Mouse (Mus musculus) thymus, adult 18-20 months (tissue): ENCODE results near the gene Ttf2.

Experiments used
- DNase-seq, 2 experiments: peaks; one replicate each; pipeline ENCODE4 v3.0.0; 2022; ENCODE audit warnings: mixed read lengths in 2 of 2

The Ttf2 gene

DNA sequence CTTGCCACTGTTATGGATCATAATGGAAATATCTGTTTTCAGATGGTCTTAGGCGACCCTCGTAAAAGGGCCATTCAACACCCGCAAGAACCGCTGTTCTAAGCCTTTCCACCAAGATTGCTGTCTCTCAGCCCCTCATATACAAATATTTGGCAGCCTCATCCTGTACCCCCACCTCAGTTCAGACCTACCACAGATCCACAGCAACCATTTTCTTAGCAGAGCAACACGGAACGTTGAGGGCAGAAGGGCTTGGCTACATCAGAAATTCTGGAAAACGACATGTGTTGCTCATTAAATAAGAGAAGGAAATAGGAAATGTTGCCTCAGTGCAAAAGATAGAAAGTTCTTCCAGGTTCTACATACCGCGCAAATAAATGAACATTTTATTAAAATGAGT, 58.4 kb downstream of the Ttf2 start:
- no peak for DNase-seq

DNA sequence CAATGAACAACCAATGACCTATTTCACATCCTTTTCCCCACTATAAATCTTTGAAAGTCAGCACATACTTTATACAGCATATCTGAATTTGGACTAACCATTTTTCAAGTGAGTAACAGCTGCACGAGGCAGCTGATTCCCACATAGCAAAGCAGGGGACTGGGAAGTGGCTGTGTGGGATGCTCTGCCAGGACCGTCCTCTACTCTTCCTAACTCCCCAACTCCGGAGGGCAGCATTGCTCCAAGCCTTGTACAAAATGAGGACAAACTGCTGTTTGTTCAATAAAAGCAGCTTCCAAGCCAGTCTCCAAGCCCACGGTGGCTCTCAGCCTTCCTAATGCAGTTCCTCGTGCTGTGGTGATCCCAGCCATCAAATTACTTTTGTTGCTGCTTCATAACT, 58.8 kb downstream of the Ttf2 start:
- no peak for DNase-seq

DNA sequence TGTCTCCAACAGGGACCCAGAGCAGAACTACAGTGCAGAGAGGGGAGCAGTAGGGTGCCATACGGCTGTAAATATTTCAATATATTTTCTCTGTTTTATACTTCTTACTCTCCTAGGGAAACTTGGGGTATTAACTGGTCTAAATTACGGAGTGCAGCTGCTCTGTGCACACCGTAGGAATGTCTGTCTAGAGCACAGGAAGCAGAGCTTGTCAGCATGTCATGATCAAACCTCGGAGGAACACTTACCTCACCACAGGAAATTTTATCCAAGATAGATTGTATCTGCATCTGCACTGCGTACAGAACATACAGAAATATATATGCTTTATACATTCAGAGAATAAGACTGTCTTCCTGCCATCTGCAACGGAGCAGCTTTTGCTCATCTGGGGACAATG, 60.9 kb downstream of the Ttf2 start:
- DNase-seq = no peak

DNA sequence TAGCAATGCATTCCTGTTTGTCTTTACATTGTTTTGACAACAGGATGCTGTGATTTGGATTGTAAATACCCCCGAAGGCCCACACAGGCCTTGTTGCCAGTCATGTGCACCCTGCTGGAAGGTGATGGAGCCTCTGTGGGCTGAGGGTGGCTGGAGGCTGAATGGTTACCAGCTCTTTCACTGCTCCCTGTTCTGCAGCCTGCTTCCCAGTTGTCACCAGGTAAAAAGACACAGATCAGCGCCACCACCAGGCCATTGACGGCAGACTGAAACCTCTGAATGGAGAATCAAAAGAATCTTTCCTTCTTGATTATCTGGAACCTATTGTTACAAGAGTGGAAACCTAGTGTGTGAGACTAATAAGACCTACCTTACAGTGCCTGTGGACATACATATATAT, 62.5 kb downstream of the Ttf2 start:
- no peak for DNase-seq

DNA sequence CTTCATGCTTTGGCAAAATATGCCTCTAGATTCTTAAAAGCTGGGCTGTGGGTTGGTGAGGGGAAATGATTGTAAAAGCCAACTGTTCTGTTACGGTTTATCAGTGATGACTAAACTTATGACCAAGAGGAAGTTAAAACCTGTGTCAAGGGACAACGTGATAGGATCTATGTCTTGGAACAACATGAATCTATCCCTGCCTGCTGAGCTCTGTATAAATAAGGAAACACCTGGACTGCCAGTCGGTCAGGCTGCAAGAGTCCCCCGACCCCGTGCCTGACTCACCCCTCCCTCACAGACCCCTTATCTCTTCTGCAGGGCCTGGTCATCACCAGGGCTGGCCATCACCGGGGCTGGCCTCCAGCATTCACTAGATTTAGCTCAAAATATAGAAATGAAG, 63.3 kb downstream of the Ttf2 start:
- DNase-seq = no peak

DNA sequence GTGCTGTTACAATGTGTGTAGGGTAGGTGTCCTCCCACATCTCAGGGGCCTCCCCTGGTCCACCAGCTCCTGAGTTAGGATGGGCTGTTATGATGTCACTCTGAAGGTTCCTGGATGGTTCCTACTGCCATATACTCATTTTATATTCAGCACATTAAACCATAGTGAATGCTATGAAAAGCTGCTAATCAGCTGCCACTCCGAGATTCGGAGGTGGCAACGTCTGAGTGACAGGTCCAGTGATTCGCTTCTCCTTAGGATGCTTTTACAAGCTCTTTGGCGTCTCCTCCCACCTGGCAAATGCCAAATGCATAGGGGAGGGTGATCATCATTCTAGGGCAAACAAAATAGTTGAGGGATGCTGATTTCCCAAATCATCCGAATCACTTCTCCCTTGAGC, 74.0 kb downstream of the Ttf2 start:
- no peak for DNase-seq

DNA sequence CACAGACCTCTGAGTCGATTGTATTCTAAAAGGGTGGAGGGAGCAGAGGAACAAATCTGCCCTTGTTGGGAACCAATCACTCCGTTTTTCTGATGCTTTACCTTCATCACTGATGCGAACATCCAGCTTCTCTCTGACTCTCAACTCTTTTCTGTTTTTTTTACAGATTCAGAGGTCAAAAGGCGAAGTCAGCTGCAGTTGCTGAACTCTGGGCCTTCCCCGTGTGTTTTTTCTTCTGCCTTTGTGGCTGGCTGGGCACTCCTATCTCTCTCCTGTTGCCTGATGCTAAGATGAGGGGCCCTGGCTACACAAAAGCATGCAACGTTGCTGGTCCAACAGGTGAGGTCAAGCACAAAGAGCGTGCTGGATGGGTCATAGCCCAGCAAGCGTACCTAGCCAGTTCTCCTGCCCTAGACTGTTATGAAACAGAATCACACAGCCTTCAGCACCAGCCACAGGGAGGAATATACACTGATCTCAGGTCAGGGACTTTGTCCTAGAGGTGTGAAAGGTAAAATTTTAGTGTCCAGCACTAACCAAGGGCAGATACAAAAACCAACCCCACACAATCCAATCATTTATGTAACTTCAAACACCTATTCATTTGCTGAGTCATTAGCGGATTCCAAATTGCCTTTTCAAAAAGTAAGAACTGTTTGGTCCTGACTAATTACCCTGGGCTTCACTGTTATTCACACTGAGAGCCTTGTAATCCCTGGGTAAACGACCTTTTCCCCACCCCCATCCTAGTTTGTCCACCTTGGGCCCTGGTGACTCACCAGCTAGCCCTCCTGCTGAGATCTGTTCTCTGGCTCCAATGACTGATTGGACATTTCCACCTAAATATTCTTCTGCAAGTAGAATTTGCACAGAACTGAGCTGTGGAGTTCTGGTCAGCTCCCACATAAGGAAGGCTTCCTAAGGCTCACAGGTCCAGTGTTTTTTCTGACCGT, 76.8 kb downstream of the Ttf2 start:
- no peak for DNase-seq

DNA sequence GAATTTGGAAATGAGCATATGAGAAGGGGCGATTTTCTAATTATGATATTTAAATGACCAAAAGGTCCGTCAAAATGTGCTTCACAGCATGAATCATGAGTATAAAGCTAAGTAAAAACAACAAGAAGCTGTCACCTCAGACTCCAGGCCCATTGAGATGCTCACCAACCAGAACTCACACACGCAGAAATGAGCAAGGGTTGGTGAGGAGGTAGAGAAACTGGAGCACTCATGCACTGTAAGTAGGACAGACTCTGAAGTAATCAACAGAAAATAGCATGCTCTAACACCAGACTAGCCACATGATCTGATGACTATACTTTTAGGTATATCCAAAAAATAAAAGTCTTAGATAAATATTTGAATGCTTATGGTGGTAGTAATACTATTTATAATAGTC, 79.1 kb downstream of the Ttf2 start:
- DNase-seq = no peak

DNA sequence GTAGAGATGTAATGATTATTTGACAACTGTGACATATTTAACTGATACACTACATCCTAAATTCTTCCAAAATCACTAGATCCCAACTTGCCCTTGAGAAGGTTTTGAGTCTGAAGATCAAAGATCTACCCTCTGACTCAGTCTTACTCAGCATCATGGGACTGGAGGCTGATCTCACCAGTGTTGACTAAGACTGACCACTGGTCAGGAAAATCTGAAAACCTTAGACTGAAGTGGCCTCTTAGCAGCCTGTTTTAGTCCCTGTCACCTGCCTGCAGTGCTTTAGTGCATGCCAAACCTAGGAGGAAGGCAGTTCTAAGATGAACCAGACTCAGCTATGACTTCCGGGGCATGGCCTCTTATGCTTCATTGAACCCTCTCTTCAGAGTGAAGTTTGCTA, 80.2 kb downstream of the Ttf2 start:
- DNase-seq = no peak
